Mouse (Mus musculus): ENCODE results near the gene Rbbp8nl. TPM values are rescaled to one million over a fixed set of nuclear protein-coding genes. Genes with fewer than 3 reads are reported as not detected.
A peak's percentile ranks its signal among the peaks of the same experiment; 100 is the strongest.

The Rbbp8nl gene
- total RNA-seq, 1 experiment from 2014 or later = not detected

- no peak for DNase-seq
Observed at GRCm38 (mm10) chr2:180229129-180229528, 60.5 kb downstream of the Rbbp8nl start.

GRCm38 (mm10) chr2:180228592-180228991 is 61.1 kb downstream of the Rbbp8nl start:
- peak; percentile 93 for DNase-seq

DNA sequence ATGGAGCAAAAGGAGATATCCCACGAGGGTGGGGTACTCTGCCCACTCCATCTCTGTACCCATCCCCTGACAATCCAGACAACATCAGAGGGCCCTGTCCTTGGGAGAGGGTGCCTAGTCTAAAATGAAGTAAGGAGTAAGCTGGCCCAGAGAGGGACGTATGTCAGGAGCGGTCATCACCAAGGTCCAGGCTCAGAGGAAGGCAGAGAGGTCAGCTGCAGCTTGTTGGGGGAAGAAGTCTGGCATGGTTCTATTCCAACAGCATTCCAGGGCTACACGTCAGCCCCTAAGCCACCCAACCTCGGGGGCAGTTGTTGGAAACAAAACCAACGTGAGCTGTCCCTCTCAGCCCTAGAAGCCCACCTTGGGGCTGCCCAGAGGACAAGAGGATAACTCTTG is 61.6 kb downstream of the Rbbp8nl start:
- DNase-seq = peak; percentile 45

Small RNA genes lying within 50 kb of the gene (microRNA-seq; reads per million reads assigned to microRNA genes)
- gene Mir3091 = 0 reads per million in 2 experiments

Other genes with a start within 250 kb of the Rbbp8nl start
- 225 and 229 TPM in 2 replicates for gene Psma7, start 247.4 kb downstream of the Rbbp8nl start, total RNA-seq (2021)
- gene Ss18l1, start 247.4 kb downstream of the Rbbp8nl start, total RNA-seq (2021) = 7.0 and 7.5 TPM in 2 replicates
- gene Mtg2, start 219.3 kb downstream of the Rbbp8nl start, total RNA-seq (2021) = 14.6 and 17.9 TPM in 2 replicates
- gene Hrh3, start 185.4 kb downstream of the Rbbp8nl start, total RNA-seq (2021) = 0.41 TPM in 1 of 2 replicates, not detected in the other
- 36.1 and 36.2 TPM in 2 replicates for gene Osbpl2, start 170.6 kb downstream of the Rbbp8nl start, total RNA-seq (2021)
- gene Adrm1, start 118.4 kb downstream of the Rbbp8nl start, total RNA-seq (2021) = 126 and 130 TPM in 2 replicates
- 48.7 and 55.1 TPM in 2 replicates for gene Lama5, start 64.0 kb downstream of the Rbbp8nl start, total RNA-seq (2021)
- 787 and 921 TPM in 2 replicates for gene Rps21, start 32.5 kb downstream of the Rbbp8nl start, total RNA-seq (2021)
- gene Cables2, start 16.4 kb downstream of the Rbbp8nl start, total RNA-seq (2021) = 17.8 and 18.4 TPM in 2 replicates
- 0.15 and 0.26 TPM in 2 replicates for gene Gata5, start 44.8 kb upstream of the Rbbp8nl start, total RNA-seq (2021)
- gene Slco4a1, start 166.4 kb upstream of the Rbbp8nl start, total RNA-seq (2021) = 7.0 and 7.1 TPM in 2 replicates
- 0.08 TPM in 1 of 2 replicates, not detected in the other for gene Ntsr1, start 210.1 kb upstream of the Rbbp8nl start, total RNA-seq (2021)

Measured in adrenal gland, postnatal 14 days (tissue).